Mouse (Mus musculus) embryonic facial prominence, embryonic 14.5 days (tissue): ENCODE measurements at regions not wholly inside any gene's neighbourhood (a gene's known extent, or its start where the extent isn't known, plus 50 kb on each side); places are given as distances from the start of the nearest gene placed in this dataset.
A peak's percentile ranks its signal among the peaks of the same experiment; 100 is the strongest.

Experiments
- ATAC-seq: fragments of 200-750 bp; cut with Nextera tagmentation; 2 replicates; pipeline ENCODE4 v1.8.0; 2017; ENCODE audit warnings: low read depth, moderate number of reproducible peaks, moderate TSS enrichment
- DNase-seq: peaks from one replicate; pipeline ENCODE4 v3.0.0-alpha.2; 2015; ENCODE audit warnings: low spot score
- H3K27ac ChIP-seq: fragments of 300-500 bp; sonication (generic); replicated peaks from 2 replicates; pipeline ENCODE4 v1.5.1; 2014; ENCODE audit warnings: low read depth, mild to moderate bottlenecking, low read length, moderate library complexity
- H3K27me3 ChIP-seq: fragments of 300-500 bp; sonication (generic); replicated peaks from 2 replicates; pipeline ENCODE4 v1.6.1; 2014; ENCODE audit warnings: low read length; ENCODE audit not compliant: control insufficient read depth, insufficient read depth
- H3K36me3 ChIP-seq: fragments of 300-500 bp; sonication (generic); 2 replicates; pipeline ENCODE4 v1.6.1; 2014; ENCODE audit warnings: low read length, mixed read lengths; ENCODE audit not compliant: control insufficient read depth, insufficient read depth
- H3K4me1 ChIP-seq: fragments of 300-500 bp; sonication (generic); 2 replicates; pipeline ENCODE4 v1.6.1; 2014; ENCODE audit warnings: antibody characterized with exemption, low read length; ENCODE audit not compliant: control insufficient read depth, insufficient read depth
- H3K4me2 ChIP-seq: fragments of 300-500 bp; sonication (generic); 2 replicates; pipeline ENCODE4 v1.6.1; 2014; ENCODE audit warnings: low read depth, mild to moderate bottlenecking, low read length, moderate library complexity, mixed read lengths
- H3K4me3 ChIP-seq: fragments of 300-500 bp; sonication (generic); 2 replicates; pipeline ENCODE4 v1.5.1; 2014; ENCODE audit warnings: low read depth, mild to moderate bottlenecking, low read length
- H3K9ac ChIP-seq: fragments of 300-500 bp; sonication (generic); 2 replicates; pipeline ENCODE4 v1.6.1; 2014; ENCODE audit warnings: low read depth, mild to moderate bottlenecking, low read length, moderate library complexity, mixed read lengths
- H3K9me3 ChIP-seq: fragments of 300-500 bp; sonication (generic); 2 replicates; pipeline ENCODE4 v1.6.1; 2016; ENCODE audit warnings: low read length; ENCODE audit not compliant: control insufficient read depth
- WGBS: fragments of 180-500 bp; shearing (Covaris S2); extraction: QIAGEN DNeasy Blood & Tissue Kit; methylation state at CpG from one replicate; pipeline ENCODE4 v1.1.7; 2014; 5-methylcytosine and 5-hydroxymethylcytosine counted together

DNA sequence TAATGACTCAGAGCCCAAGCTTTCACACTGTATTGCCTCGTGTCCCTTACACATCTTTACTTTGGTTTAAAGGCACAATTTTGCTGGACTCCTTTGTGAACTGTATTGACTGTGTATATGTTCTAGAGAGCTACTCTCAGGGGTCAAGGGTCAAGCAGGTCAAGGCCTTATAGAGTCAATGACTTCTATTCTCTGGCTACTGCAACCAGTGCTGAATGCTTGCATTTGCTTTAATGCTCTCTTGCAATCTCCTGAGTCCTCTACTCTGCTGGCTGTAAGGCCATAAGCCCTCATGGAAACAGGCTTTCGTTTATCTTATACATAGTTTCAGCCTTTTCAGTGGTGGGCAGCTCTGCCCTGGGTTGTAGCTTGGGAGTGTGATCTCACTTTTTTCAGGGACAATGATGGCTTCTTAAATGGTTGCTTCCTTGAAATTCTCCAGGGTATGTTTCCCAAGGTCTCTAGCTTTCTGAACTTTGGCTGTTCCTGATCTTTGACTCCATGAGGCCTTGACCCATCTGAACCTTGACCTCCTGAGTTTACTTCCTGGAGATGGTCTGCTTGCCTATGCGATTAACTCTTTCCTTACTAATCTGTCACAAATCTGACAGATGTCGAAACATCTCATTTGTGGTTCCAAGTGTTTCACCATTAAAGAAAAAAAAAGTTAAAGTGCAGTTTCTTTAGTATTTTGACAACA, 433.8 kb upstream of the Dph6 start:
- no peaks in the 10 kb centered on the region for H3K4me1 ChIP-seq
- no peak for DNase-seq
- no peaks in the 10 kb centered on the region for H3K9me3 ChIP-seq
- no peak overlapping the region for H3K4me2 ChIP-seq
- WGBS, result 37% methylated on average over 4 of the region's 4 CpGs
- H3K27me3 ChIP-seq, result no peaks in the 10 kb centered on the region
- H3K4me3 ChIP-seq, result no peak overlapping the region
- no peak overlapping the region for H3K9ac ChIP-seq
- no peak overlapping the region for H3K27ac ChIP-seq
- no peak for ATAC-seq
- H3K36me3 ChIP-seq, result no peaks in the 10 kb centered on the region

DNA sequence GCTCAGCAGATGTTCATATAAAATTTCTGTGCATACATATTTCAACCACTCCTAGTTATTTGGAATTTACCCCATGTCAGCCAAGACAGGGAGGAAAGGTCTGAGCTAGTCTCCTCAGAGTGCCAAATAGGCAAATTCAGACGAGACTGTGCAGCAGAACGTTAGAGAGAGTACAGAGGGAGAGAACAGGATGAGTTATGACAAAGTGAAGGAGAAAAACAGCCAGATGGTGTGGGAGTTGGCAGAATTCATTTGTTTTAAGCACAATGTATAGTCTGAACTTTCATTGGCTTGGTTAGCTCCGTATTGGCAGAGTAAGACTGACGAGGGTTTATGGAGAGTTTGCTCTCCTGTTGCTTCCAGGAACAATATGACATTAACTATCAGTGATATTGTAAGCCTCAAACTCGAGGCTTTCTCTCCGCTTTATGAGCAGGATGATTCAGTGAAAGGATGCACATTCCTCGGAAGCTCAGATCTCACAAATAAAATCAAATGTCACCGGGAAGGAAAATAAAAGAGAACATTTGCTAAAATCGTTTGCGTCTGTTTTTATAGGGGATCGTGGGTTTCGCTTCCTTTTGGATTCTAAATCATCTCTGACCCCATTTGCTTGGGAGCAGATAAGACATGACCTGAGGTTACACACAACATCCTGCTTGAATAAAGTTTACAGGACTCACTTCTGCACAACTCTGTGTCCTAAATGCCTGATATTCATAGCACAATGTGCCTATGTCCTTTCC, 435.8 kb upstream of the Dph6 start:
- H3K27me3 ChIP-seq, result no peaks in the 10 kb centered on the region
- no peak overlapping the region for H3K4me3 ChIP-seq
- H3K9me3 ChIP-seq, result no peaks in the 10 kb centered on the region
- H3K4me2 ChIP-seq, result peak overlapping the region; percentile 32
- ATAC-seq (0 out of 2 replicates have a peak, but pooled peaks have one; percentile 26), DNase-seq (peak; percentile 56)
- no peak overlapping the region for H3K9ac ChIP-seq
- no peak overlapping the region for H3K27ac ChIP-seq
- H3K4me1 ChIP-seq, result no peaks in the 10 kb centered on the region
- WGBS, result 30% methylated on average over 12 of the region's 12 CpGs
- H3K36me3 ChIP-seq, result no peaks in the 10 kb centered on the region

DNA sequence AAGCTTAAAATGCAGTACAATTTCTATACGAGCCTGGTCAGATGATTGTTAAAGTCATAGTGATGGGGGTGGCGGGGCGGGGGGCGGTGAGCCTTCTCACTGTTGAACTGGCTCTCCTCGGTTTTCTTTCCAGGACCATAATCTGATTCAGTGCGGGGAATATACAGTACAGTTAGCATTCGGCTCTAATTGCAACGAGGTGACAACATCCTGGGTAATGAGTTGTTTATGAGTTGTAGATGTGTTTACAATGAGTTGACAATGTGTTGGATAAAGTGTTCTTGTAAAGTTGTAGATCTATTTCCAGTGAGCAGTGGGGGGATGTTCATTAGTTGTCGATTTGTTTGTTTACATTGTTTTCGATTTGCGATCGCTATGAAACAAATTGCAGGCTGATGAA, 440.6 kb upstream of the Dph6 start:
- H3K4me3 ChIP-seq, result no peak overlapping the region
- no peak overlapping the region for H3K4me2 ChIP-seq
- no peaks in the 10 kb centered on the region for H3K9me3 ChIP-seq
- no peaks in the 10 kb centered on the region for H3K27me3 ChIP-seq
- WGBS, result 80% methylated on average over 12 of the region's 12 CpGs
- H3K9ac ChIP-seq, result no peak overlapping the region
- ATAC-seq (no peak), DNase-seq (no peak)
- no peaks in the 10 kb centered on the region for H3K36me3 ChIP-seq
- H3K27ac ChIP-seq, result no peak overlapping the region
- H3K4me1 ChIP-seq, result no peaks in the 10 kb centered on the region

DNA sequence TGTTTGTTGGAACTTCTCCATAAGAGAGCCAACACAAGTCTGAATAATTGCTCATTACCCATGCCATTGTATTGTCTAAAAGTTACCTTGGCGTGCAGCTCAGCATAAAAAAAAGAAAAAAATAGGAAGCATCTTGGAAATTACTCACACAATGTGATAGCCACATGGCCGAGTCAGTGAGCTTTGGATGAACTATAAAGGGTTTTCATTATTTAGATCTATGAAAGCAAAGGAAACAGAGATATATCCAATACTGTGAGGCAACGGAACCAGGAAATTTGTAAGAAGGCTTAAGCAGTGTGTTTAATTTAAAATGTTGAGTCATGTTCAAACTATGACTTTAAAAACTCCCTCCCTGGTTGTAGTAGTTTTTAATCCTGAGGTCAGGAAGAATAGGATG, 446.7 kb upstream of the Dph6 start:
- Histone ChIP-seq H3K4me3 (no peak overlapping the region), H3K36me3 (no peaks in the 10 kb centered on the region), H3K9me3 (no peaks in the 10 kb centered on the region), H3K4me2 (no peak overlapping the region), H3K27me3 (no peaks in the 10 kb centered on the region), H3K4me1 (no peaks in the 10 kb centered on the region), H3K9ac (no peak overlapping the region), H3K27ac (no peak overlapping the region)
- no peak for ATAC-seq
- DNase-seq, result no peak
- WGBS, result 66% methylated on average over 3 of the region's 3 CpGs

DNA sequence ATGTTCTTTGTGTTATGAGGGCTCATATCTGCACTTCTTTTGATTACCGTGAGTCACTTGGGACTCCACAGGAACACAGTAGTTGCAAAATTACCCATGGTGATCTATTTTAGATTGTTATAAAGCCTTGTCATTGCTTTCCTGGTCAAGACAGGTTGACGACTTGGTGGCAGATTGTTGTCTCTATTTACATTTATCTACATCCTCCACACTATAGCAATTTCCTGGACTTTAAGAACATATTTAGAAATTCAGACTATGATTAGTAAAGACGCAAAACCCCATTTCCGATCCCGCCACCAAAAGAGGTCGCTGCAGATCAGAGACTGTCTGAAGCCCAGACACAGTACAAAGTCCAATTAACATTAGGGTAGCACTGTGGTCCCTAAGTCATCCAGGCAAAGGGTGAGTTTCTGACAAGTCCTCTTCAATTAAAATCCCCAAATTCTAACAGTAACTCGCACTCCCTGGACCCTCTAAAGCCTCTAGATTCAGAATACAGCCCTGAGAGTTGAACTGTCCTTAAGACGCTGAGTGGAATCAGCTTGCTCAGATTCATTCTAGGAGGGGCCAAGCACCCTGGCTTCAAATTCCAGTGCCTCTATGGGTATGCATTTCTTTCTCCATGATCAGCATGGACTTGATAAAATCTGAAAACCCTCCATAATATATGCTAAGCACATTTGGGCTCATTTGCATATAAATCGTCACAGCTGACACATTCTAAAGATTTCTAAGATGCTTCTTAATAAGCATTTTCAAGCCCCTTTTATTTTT, 461.9 kb upstream of the BC052040 start:
- no peaks in the 10 kb centered on the region for H3K4me1 ChIP-seq
- H3K9me3 ChIP-seq, result no peaks in the 10 kb centered on the region
- WGBS, result 78% methylated on average over 9 of the region's 9 CpGs
- ATAC-seq (no peak), DNase-seq (no peak)
- H3K27ac ChIP-seq, result no peak overlapping the region
- no peak overlapping the region for H3K9ac ChIP-seq
- H3K4me3 ChIP-seq, result no peak overlapping the region
- no peaks in the 10 kb centered on the region for H3K36me3 ChIP-seq
- no peak overlapping the region for H3K4me2 ChIP-seq
- H3K27me3 ChIP-seq, result no peaks in the 10 kb centered on the region

DNA sequence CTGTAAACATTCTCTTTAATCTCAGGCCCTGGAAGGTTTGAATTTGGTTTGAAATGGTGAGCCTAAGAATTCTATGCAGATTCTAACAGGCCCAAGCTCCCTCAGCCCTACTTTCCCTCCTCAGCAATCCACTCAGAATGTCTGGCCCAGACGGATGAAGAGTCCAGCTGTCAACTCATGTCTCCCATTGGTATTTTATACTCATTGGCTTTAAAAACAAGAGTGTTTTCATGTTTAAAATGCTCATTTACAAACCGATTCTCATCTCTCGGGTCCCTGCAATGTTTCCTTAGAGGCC, 461.4 kb upstream of the BC052040 start:
- Histone ChIP-seq H3K4me3 (no peak overlapping the region), H3K27me3 (no peaks in the 10 kb centered on the region), H3K36me3 (no peaks in the 10 kb centered on the region), H3K4me2 (no peak overlapping the region), H3K4me1 (no peaks in the 10 kb centered on the region), H3K9ac (no peak overlapping the region), H3K9me3 (no peaks in the 10 kb centered on the region), H3K27ac (no peak overlapping the region)
- 55% methylated on average over 3 of the region's 3 CpGs for WGBS
- DNase-seq (no peak), ATAC-seq (no peak)

DNA sequence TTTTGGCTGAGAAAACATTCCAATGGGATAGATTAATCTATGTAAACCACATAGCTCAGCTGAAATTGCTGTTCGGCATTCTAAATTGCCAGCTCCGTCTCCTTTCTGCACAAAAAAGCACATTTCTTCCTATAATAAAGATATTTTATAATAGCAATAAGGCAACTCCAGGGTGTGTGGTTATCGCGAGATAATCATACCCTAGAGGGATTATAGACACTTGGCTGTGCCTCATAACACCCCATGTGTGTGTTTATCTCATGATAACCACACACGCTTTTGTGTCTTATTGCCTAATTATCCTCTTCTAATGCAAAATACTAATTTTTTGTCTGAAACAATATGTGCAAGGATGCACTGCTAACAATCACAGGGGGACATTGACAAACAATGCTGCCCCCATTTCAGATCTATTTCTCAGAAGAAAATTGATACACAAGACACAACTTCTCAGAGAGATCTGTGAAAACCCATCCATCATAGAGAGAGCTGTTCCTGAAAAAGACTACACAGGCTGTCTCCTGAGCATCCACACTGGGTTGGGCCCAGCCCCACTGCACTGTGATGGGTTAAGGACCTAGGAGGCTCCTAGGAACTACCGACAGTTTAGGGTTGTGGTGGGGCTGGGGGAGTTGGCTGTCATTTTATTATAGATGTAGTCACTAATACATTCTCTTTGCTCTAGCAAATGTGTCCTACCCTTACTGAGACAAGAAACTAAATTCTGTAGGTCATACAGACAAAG, 454.7 kb upstream of the BC052040 start:
- Histone ChIP-seq H3K9ac (no peak overlapping the region), H3K4me1 (0 out of 2 replicates have a peak, but pooled peaks cover 3% of the 10 kb centered on the region), H3K36me3 (no peaks in the 10 kb centered on the region), H3K27ac (no peak overlapping the region), H3K4me2 (no peak overlapping the region), H3K4me3 (no peak overlapping the region), H3K9me3 (no peaks in the 10 kb centered on the region), H3K27me3 (no peaks in the 10 kb centered on the region)
- DNase-seq (peak; percentile 39), ATAC-seq (no peak)
- WGBS, result 72% methylated on average over 6 of the region's 6 CpGs

DNA sequence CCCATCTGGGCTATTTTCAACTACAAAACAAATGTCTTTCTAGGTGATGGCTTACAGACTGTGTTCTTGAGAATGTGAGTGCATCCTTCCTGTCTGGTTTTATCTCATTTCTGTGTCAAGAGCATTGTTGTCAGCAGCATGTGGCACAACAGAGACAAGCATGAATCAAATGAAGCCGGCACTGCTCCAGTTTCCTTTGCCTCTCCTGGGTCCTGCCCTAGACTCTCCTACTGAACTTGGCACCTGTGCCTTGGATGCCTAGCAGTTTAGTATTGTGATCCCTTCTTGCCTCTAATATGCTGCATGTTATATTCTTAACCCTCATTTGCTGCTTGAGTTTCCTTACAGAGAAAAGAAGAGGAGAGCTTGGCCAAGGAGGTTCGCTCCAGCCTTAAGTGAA, 449.8 kb upstream of the BC052040 start:
- Histone ChIP-seq H3K27ac (no peak overlapping the region), H3K36me3 (no peaks in the 10 kb centered on the region), H3K9me3 (no peaks in the 10 kb centered on the region), H3K9ac (no peak overlapping the region), H3K4me2 (no peak overlapping the region), H3K4me3 (no peak overlapping the region), H3K27me3 (no peaks in the 10 kb centered on the region), H3K4me1 (no peaks in the 10 kb centered on the region)
- ATAC-seq, result no peak
- DNase-seq, result no peak
- WGBS, result 52% methylated on average over 2 of the region's 2 CpGs
